Mouse (Mus musculus): ENCODE measurements around the gene Myl3. TPM values are rescaled to one million over a fixed set of nuclear protein-coding genes. Genes with fewer than 3 reads are reported as not detected.
A peak's percentile ranks its signal among the peaks of the same experiment; 100 is the strongest.

Gene Myl3
- under 1 TPM in 1 of 2 experiments, not detected in 1; 0.59 TPM for total RNA-seq (2021)

- intact Hi-C loops (cut with DNase I) = no loop called here
- no peak for DNase-seq (ENCODE audit: low spot score in 2 of 2)
Measured at GRCm38 (mm10) chr9:110741711-110742294, at the start of gene Myl3. Gene Myl3, plus strand, starts transcription at chr9:110741861.

GRCm38 (mm10) chr9:110695165-110695755 lies 46.4 kb upstream of the Myl3 start:
- no peak for DNase-seq (ENCODE audit: low spot score in 2 of 2)
- intact Hi-C loops (cut with DNase I) = no loop called here

- intact Hi-C loops (cut with DNase I) = no loop called here
- DNase-seq (ENCODE audit: low spot score in 2 of 2) = no peak
Measured at GRCm38 (mm10) chr9:110696427-110696826, 45.2 kb upstream of the Myl3 start.

GRCm38 (mm10) chr9:110697465-110697864 lies 44.2 kb upstream of the Myl3 start:
- DNase-seq (ENCODE audit: low spot score in 2 of 2) = no peak
- intact Hi-C loops (cut with DNase I) = no loop called here

DNA sequence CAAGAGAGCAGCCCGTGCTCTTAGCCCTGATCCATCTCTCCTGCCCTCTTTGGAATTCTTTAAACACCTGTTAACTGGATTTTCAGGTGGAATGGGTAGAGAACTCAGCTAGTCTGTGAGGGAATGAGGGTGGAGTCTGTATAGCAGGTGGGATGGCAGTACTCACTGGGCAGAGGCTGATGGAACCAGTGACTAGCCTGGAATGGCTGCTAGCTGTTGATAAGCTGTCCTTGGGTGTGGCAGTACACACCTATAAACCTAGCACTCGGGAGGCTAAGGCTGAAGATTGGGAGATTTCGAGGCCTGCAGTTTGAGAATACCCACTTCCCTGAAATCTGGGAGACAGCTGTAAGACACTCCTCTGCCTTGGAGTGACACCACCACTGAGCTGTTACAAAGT lies 42.1 kb upstream of the Myl3 start:
- no peak for DNase-seq (ENCODE audit: low spot score in 2 of 2)
- intact Hi-C loops (cut with DNase I) = no loop called here

GRCm38 (mm10) chr9:110701114-110702032 lies 40.3 kb upstream of the Myl3 start:
- intact Hi-C loops (cut with DNase I) = no loop called here
- no peak for DNase-seq (ENCODE audit: low spot score in 2 of 2)

DNA sequence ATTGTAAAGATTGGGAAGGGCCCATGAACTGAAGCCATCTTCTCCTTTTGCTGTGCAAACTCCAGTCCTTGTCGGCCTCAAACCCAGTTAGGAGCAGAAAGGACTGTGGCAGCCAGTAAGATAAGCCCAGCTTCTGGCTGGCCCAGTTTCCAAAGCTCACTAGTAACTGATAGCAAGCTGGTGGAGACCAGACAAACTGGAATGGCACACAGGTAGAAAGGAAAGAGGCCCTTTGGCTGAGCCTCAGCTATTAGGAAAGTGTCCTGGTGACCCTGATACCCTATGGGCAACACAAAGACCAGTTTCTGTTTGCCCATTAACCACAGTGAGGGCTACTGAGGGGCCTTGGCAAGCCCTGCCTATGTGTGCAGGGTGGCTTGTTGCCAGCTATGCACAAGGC lies 38.8 kb upstream of the Myl3 start:
- DNase-seq (ENCODE audit: low spot score in 2 of 2) = no peak
- intact Hi-C loops (cut with DNase I) = no loop called here

- intact Hi-C loops (cut with DNase I) = no loop called here
- no peak for DNase-seq (ENCODE audit: low spot score in 2 of 2)
Measured at GRCm38 (mm10) chr9:110703951-110704350, 37.7 kb upstream of the Myl3 start.

GRCm38 (mm10) chr9:110706784-110707183 lies 34.9 kb upstream of the Myl3 start:
- no peak for DNase-seq (ENCODE audit: low spot score in 2 of 2)
- intact Hi-C loops (cut with DNase I) = no loop called here

GRCm38 (mm10) chr9:110709640-110710258 lies 31.9 kb upstream of the Myl3 start:
- intact Hi-C loops (cut with DNase I) = loop anchor here (1.0 to 10.0 kb wide), 2 partner anchors 74 to 295 kb away; partner anchors contain the start of gene Ngp
- peak; percentile 75 to 77 for DNase-seq (ENCODE audit: low spot score in 2 of 2)

DNA sequence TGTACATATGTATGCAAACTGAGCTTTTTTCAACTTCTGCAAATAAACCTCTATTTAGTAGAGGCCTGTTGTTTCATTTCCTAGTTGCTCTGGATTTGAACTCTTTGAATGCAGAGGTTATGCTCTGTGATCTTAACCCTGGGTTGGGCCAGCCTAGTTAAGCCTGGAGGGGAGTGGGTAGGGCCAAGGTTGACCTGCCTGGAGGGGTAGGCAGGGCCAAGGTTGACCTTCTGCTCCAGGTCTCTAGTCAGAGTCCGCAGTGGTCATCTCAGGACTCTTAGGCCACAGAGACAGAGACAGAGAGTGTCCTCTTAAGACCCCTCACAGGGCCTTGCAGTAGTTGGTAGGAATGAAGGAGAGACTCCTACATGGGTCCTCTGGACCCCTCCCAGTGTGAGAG lies 30.1 kb upstream of the Myl3 start:
- intact Hi-C loops (cut with DNase I) = loop anchor here (10.0 kb wide), 1 partner anchor 297 kb away; the partner anchor contains the start of gene Ngp
- DNase-seq (ENCODE audit: low spot score in 2 of 2) = no peak

GRCm38 (mm10) chr9:110711996-110712395 lies 29.7 kb upstream of the Myl3 start:
- no peak for DNase-seq (ENCODE audit: low spot score in 2 of 2)
- intact Hi-C loops (cut with DNase I) = loop anchor here (10.0 kb wide), 1 partner anchor 297 kb away; the partner anchor contains the start of gene Ngp

- intact Hi-C loops (cut with DNase I) = loop anchor here (10.0 kb wide), 1 partner anchor 298 kb away; the partner anchor contains the start of gene Ngp
- no peak for DNase-seq (ENCODE audit: low spot score in 2 of 2)
Measured at GRCm38 (mm10) chr9:110712545-110712944, 29.1 kb upstream of the Myl3 start.

DNA sequence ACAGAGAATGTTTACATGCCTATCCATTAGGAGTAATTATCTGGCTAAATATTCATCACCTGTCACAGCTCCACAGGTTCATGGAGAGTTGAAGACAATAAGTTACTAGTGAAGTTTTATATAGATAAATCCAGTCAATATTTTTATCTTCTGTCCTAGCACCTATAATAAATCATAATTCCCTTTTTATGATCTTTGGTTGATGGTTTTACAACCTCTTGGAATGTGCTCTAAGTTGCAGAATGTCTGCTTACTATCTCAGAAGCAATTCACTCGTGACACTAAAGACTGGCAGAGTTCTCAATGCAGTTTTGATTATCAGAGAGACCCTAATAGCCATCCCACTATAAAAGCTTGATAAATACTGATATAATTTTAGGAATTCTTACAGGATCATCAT lies 28.3 kb upstream of the Myl3 start:
- intact Hi-C loops (cut with DNase I) = loop anchor here (10.0 kb wide), 1 partner anchor 299 kb away; the partner anchor contains the start of gene Ngp
- DNase-seq (ENCODE audit: low spot score in 2 of 2) = no peak

GRCm38 (mm10) chr9:110715426-110715825 lies 26.2 kb upstream of the Myl3 start:
- DNase-seq (ENCODE audit: low spot score in 2 of 2) = no peak
- intact Hi-C loops (cut with DNase I) = loop anchor here (5.0 to 10.0 kb wide), 2 partner anchors 237 to 301 kb away; partner anchors contain the start of genes Lrrc2 and Ngp

GRCm38 (mm10) chr9:110716775-110717174 lies 24.9 kb upstream of the Myl3 start:
- intact Hi-C loops (cut with DNase I) = loop anchor here (1.0 to 10.0 kb wide), 5 partner anchors 43 to 302 kb away; partner anchors contain the start of genes Lrrc2 and Ngp
- peak; percentile 54 to 67 for DNase-seq (ENCODE audit: low spot score in 2 of 2)

GRCm38 (mm10) chr9:110718071-110718470 lies 23.6 kb upstream of the Myl3 start:
- no peak for DNase-seq (ENCODE audit: low spot score in 2 of 2)
- intact Hi-C loops (cut with DNase I) = loop anchor here (5.0 to 10.0 kb wide), 2 partner anchors 234 to 303 kb away; partner anchors contain the start of genes Lrrc2 and Ngp

DNA sequence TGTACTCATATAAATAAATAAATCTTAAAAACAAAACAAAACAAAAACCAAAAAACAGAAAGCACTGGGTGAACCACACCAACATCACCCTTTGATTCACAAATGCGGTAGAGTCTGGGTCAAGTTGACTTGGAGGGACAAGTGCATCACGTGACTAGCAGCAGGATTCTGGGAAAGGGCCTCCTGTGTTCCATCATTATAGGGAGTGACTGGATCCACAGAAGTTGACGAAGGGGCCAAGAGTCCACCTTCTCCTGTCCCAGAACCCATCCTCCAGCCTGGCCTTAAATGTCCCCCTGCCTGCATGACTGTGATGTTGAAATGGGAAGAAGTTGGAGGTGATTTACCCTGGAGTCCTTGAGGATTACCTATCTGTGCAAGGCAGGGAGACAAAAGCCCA lies 22.9 kb upstream of the Myl3 start:
- no peak for DNase-seq (ENCODE audit: low spot score in 2 of 2)
- intact Hi-C loops (cut with DNase I) = loop anchor here (5.0 to 10.0 kb wide), 2 partner anchors 233 to 304 kb away; partner anchors contain the start of genes Lrrc2 and Ngp

- intact Hi-C loops (cut with DNase I) = loop anchor here (5.0 to 10.0 kb wide), 2 partner anchors 232 to 305 kb away; partner anchors contain the start of genes Lrrc2 and Ngp
- DNase-seq (ENCODE audit: low spot score in 2 of 2) = no peak
Measured at GRCm38 (mm10) chr9:110719977-110720376, 21.7 kb upstream of the Myl3 start.

Measured in left cerebral cortex, postnatal 36 days (tissue).